Mouse (Mus musculus) E14TG2a.4 (cell line): Measurements from ENCODE around the gene Olfr551.

ENCODE experiments used
- H3K27me3 ChIP-seq: 2 replicates; pipeline ENCODE4 v1.6.1; 2014; ENCODE audit warnings: low read length, control low read depth; ENCODE audit not compliant: insufficient read depth
- H3K36me3 ChIP-seq: 2 replicates; pipeline ENCODE4 v1.6.1; 2014; ENCODE audit warnings: low read length, control low read depth; ENCODE audit not compliant: insufficient read depth
- H3K4me1 ChIP-seq: replicated peaks from 2 replicates; pipeline ENCODE4 v1.6.1; 2014; ENCODE audit warnings: low read depth, low read length, control low read depth
- H3K4me3 ChIP-seq: replicated peaks from 2 replicates; pipeline ENCODE4 v1.5.1; 2014; ENCODE audit warnings: mild to moderate bottlenecking, low read length
- H3K9me3 ChIP-seq: 2 replicates; pipeline ENCODE4 v1.6.1; 2014; ENCODE audit warnings: low read length, control low read depth
- CTCF ChIP-seq: conservative IDR thresholded peaks from 2 replicates; pipeline ENCODE4 v1.5.1; 2014; ENCODE audit warnings: low read length
- NANOG ChIP-seq: IDR thresholded peaks from 2 replicates; pipeline ENCODE4 v1.6.1; 2014; ENCODE audit warnings: borderline replicate concordance, low read length, mixed read lengths
- POU5F1 ChIP-seq: IDR thresholded peaks from 2 replicates; pipeline ENCODE4 v1.6.1; 2014; ENCODE audit warnings: low read length, borderline replicate concordance

The Olfr551 gene

GRCm38 (mm10) chr7:102571142-102571541, 20.5 kb downstream of the Olfr551 start, which contains the start of gene Olfr550:
Gene Olfr550, plus strand, starts transcription at chr7:102571442.
- H3K4me1 ChIP-seq: no peaks in the 10 kb centered on the region
- no peaks in the 10 kb centered on the region for H3K27me3 ChIP-seq

GRCm38 (mm10) chr7:102566219-102566618, 25.5 kb downstream of the Olfr551 start:
- peaks cover 8% of the 10 kb centered on the region for H3K4me1 ChIP-seq
- H3K27me3 ChIP-seq: no peaks in the 10 kb centered on the region
- no peaks in the 10 kb centered on the region for H3K36me3 ChIP-seq
- H3K9me3 ChIP-seq: no peaks in the 10 kb centered on the region
- H3K4me3 ChIP-seq: no peak overlapping the region
- TF ChIP-seq CTCF: peak; percentile 30; the same call in 1 of the 2 replicates
- no peak for TF ChIP-seq POU5F1
- no peak for TF ChIP-seq NANOG

More at GRCm38 (mm10) chr7:102571142-102571541, 20.5 kb downstream of the Olfr551 start, which contains the start of gene Olfr550:
- no peaks in the 10 kb centered on the region for H3K9me3 ChIP-seq
- no peaks in the 10 kb centered on the region for H3K36me3 ChIP-seq
- H3K4me3 ChIP-seq: no peak within 1 kb of the TSS
- no peak for TF ChIP-seq CTCF
- TF ChIP-seq POU5F1: no peak
- no peak for TF ChIP-seq NANOG

GRCm38 (mm10) chr7:102564999-102565997, 26.4 kb downstream of the Olfr551 start, which contains the start of gene Trim21:
Gene Trim21, minus strand, starts transcription at chr7:102565486.
- H3K36me3 ChIP-seq: 0 out of 2 replicates have a peak, but pooled peaks cover 3% of the 10 kb centered on the region
- peak within 1 kb of the TSS; percentile 61 for H3K4me3 ChIP-seq
- TF ChIP-seq POU5F1 (no peak), NANOG (no peak), CTCF (no peak)
- H3K4me1 ChIP-seq: peaks cover 8% of the 10 kb centered on the region
- H3K9me3 ChIP-seq: no peaks in the 10 kb centered on the region
- no peaks in the 10 kb centered on the region for H3K27me3 ChIP-seq

DNA sequence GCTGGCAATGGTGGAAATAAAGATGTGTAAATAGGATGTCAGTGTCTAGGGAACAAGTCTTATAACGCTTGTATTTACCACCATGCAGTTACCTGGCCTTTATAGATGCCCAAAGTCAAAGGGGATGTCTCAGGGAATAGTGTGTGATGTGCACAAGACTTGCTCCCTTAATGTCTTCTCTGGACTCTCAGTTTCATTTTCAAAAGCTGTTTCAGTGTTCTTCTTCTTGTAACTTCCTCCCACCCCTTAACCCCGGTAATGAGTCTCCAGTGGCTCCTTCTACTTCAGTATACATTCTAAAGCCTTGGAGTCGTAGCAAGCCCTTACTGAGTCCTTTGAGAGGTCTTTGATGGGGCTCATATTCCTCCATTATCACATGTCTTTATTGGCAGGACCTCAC, 38.4 kb downstream of the Olfr551 start:
- Histone ChIP-seq H3K9me3 (no peaks in the 10 kb centered on the region), H3K27me3 (no peaks in the 10 kb centered on the region), H3K4me1 (no peaks in the 10 kb centered on the region), H3K36me3 (no peaks in the 10 kb centered on the region), H3K4me3 (no peak overlapping the region)
- TF ChIP-seq CTCF (no peak), NANOG (no peak), POU5F1 (no peak)

- Histone ChIP-seq H3K4me1 (no peaks in the 10 kb centered on the region), H3K36me3 (no peaks in the 10 kb centered on the region), H3K4me3 (no peak within 1 kb of the TSS), H3K27me3 (no peaks in the 10 kb centered on the region), H3K9me3 (no peaks in the 10 kb centered on the region)
- TF ChIP-seq NANOG: no peak
- TF ChIP-seq CTCF: no peak
- TF ChIP-seq POU5F1: no peak
Measured at GRCm38 (mm10) chr7:102549570-102549969, 42.1 kb downstream of the Olfr551 start, which contains the start of gene Olfr549. Gene Olfr549, plus strand, starts transcription at chr7:102549870.

DNA sequence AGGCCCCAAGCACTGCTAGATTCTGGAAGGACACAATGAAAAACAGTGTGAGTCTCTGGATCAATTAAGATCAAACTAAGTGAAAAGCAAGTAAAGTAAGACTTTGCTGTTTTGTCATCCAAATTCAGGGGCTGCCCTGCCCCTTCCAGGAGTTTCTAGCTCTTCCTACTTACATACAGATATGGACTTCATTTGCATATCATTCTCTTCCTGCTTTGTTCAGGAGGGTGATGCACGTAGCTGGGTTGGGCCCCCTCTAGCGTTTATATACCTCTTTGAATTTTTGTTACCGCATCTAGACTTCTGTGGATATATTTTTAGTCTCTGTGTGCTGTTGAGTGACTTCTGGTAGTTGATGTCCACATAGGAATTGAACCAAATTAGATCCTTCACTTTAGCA, 50.4 kb downstream of the Olfr551 start:
- Histone ChIP-seq H3K27me3 (no peaks in the 10 kb centered on the region), H3K4me1 (peaks cover 3% of the 10 kb centered on the region; the same call in 1 of the 2 replicates), H3K4me3 (no peak overlapping the region), H3K36me3 (no peaks in the 10 kb centered on the region), H3K9me3 (no peaks in the 10 kb centered on the region)
- TF ChIP-seq POU5F1 (no peak), NANOG (no peak), CTCF (no peak)

- Histone ChIP-seq H3K4me1 (peaks cover 3% of the 10 kb centered on the region; the same call in 1 of the 2 replicates), H3K36me3 (no peaks in the 10 kb centered on the region), H3K9me3 (no peaks in the 10 kb centered on the region), H3K27me3 (no peaks in the 10 kb centered on the region), H3K4me3 (no peak within 1 kb of the TSS)
- no peak for TF ChIP-seq NANOG
- no peak for TF ChIP-seq CTCF
- TF ChIP-seq POU5F1: no peak
Measured at GRCm38 (mm10) chr7:102540596-102540995, 51.1 kb downstream of the Olfr551 start, which contains the start of gene Olfr548-ps1. Gene Olfr548-ps1, plus strand, starts transcription at chr7:102540896.

- Histone ChIP-seq H3K4me3 (no peak within 1 kb of the TSS), H3K4me1 (no peaks in the 10 kb centered on the region), H3K9me3 (no peaks in the 10 kb centered on the region), H3K27me3 (no peaks in the 10 kb centered on the region), H3K36me3 (no peaks in the 10 kb centered on the region)
- TF ChIP-seq POU5F1: no peak
- TF ChIP-seq NANOG: no peak
- TF ChIP-seq CTCF: no peak
Measured at GRCm38 (mm10) chr7:102534449-102534848, 57.2 kb downstream of the Olfr551 start, which contains the start of gene Olfr547. Gene Olfr547, plus strand, starts transcription at chr7:102534749.
